Mouse (Mus musculus): ENCODE data around the gene Cyb561. TPM values are rescaled to one million over a fixed set of nuclear protein-coding genes. Genes with fewer than 3 reads are reported as not detected.

Cyb561 gene
- polyA plus RNA-seq, 1 experiment from 2014 or later, result 11.6 TPM

GRCm38 (mm10) chr11:105975636-105976035 lies 22.5 kb upstream of the Cyb561 start:
- no peak overlapping the region for H3K4me2 ChIP-seq
- no peaks in the 10 kb centered on the region for H3K36me3 ChIP-seq (ENCODE audit: control insufficient read depth, insufficient read depth, low read length)
- 92% methylated on average over 5 of the region's 5 CpGs for WGBS
- ATAC-seq (ENCODE audit: low FRiP score) (no peak), DNase-seq (ENCODE audit: low spot score, missing footprints) (no peak)
- no peaks in the 10 kb centered on the region for H3K27me3 ChIP-seq (ENCODE audit: control insufficient read depth, insufficient read depth, low read length)
- no peak overlapping the region for H3K27ac ChIP-seq (ENCODE audit: low read depth, low read length)
- H3K4me3 ChIP-seq (ENCODE audit: low read depth, low read length), result no peak overlapping the region
- no peaks in the 10 kb centered on the region for H3K4me1 ChIP-seq (ENCODE audit: control insufficient read depth, insufficient read depth, low read length)
- H3K9me3 ChIP-seq (ENCODE audit: control insufficient read depth, low read length), result no peaks in the 10 kb centered on the region
- no peak overlapping the region for H3K9ac ChIP-seq (ENCODE audit: low read length)

- no peaks in the 10 kb centered on the region for H3K9me3 ChIP-seq (ENCODE audit: control insufficient read depth, low read length)
- H3K27me3 ChIP-seq (ENCODE audit: control insufficient read depth, insufficient read depth, low read length), result no peaks in the 10 kb centered on the region
- no peaks in the 10 kb centered on the region for H3K4me1 ChIP-seq (ENCODE audit: control insufficient read depth, insufficient read depth, low read length)
- WGBS, result 71% methylated on average over 3 of the region's 3 CpGs
- no peak overlapping the region for H3K9ac ChIP-seq (ENCODE audit: low read length)
- H3K4me3 ChIP-seq (ENCODE audit: low read depth, low read length), result no peak overlapping the region
- H3K27ac ChIP-seq (ENCODE audit: low read depth, low read length), result no peak overlapping the region
- no peak for ATAC-seq (ENCODE audit: low FRiP score)
- H3K36me3 ChIP-seq (ENCODE audit: control insufficient read depth, insufficient read depth, low read length), result no peaks in the 10 kb centered on the region
- H3K4me2 ChIP-seq, result no peak overlapping the region
- DNase-seq (ENCODE audit: low spot score, missing footprints), result no peak
Measured at GRCm38 (mm10) chr11:105975050-105975449, 21.9 kb upstream of the Cyb561 start.

DNA sequence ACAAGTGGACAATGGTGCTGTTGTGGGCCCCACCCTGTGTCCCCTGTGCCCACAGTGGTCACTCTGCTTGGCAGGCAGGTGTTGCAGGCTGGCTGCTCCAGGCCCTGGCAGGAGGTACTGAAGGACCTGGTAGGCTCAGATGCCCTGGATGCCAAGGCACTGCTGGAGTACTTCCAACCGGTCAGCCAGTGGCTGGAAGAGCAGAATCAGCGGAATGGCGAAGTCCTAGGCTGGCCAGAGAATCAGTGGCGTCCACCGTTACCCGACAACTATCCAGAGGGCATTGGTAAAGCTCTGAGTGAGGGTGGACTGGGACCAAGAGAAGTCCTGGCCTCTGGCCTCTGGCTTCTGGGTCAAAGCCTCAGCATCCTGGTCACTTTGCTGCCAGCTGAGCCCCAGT lies 21.5 kb upstream of the Cyb561 start:
- 95% methylated on average over 6 of the region's 6 CpGs for WGBS
- Histone ChIP-seq H3K4me1 (ENCODE audit: control insufficient read depth, insufficient read depth, low read length) (no peaks in the 10 kb centered on the region), H3K4me2 (no peak overlapping the region), H3K27me3 (ENCODE audit: control insufficient read depth, insufficient read depth, low read length) (no peaks in the 10 kb centered on the region), H3K9me3 (ENCODE audit: control insufficient read depth, low read length) (no peaks in the 10 kb centered on the region), H3K36me3 (ENCODE audit: control insufficient read depth, insufficient read depth, low read length) (no peaks in the 10 kb centered on the region), H3K9ac (ENCODE audit: low read length) (no peak overlapping the region), H3K4me3 (ENCODE audit: low read depth, low read length) (no peak overlapping the region), H3K27ac (ENCODE audit: low read depth, low read length) (no peak overlapping the region)
- DNase-seq (ENCODE audit: low spot score, missing footprints), result no peak
- no peak for ATAC-seq (ENCODE audit: low FRiP score)

- Histone ChIP-seq H3K27me3 (ENCODE audit: control insufficient read depth, insufficient read depth, low read length) (peaks cover 27% of the 10 kb centered on the region), H3K9me3 (ENCODE audit: control insufficient read depth, low read length) (no peaks in the 10 kb centered on the region), H3K4me2 (no peak overlapping the region), H3K4me1 (ENCODE audit: control insufficient read depth, insufficient read depth, low read length) (peaks cover 5% of the 10 kb centered on the region), H3K27ac (ENCODE audit: low read depth, low read length) (no peak overlapping the region), H3K9ac (ENCODE audit: low read length) (no peak overlapping the region), H3K36me3 (ENCODE audit: control insufficient read depth, insufficient read depth, low read length) (no peaks in the 10 kb centered on the region), H3K4me3 (ENCODE audit: low read depth, low read length) (no peak overlapping the region)
- DNase-seq (ENCODE audit: low spot score, missing footprints) (no peak), ATAC-seq (ENCODE audit: low FRiP score) (no peak)
- WGBS, result 58% methylated on average over 1 of the region's 1 CpGs
Measured at GRCm38 (mm10) chr11:105969516-105969915, 16.4 kb upstream of the Cyb561 start.

DNA sequence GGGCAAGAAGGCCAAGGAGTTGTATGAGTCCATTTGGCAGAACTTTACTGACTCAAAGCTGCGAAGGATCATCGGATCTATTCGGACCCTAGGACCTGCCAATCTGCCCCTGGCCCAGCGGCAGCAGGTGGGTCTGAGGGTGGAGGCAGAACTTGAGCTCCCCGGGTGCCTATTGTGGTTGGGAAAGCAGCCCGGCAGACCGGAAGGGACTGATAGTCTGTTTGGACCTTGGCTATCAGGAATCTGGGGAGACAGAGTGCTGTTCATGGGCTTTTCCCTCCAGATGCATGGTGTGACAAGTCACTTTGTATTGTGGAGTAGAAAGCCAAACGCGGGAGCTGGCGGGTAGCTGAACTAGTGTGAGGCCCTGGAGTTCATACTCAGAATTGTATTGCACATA lies 15.8 kb upstream of the Cyb561 start:
- H3K4me2 ChIP-seq, result no peak overlapping the region
- DNase-seq (ENCODE audit: low spot score, missing footprints) (no peak), ATAC-seq (ENCODE audit: low FRiP score) (no peak)
- peaks cover 5% of the 10 kb centered on the region for H3K4me1 ChIP-seq (ENCODE audit: control insufficient read depth, insufficient read depth, low read length)
- no peak overlapping the region for H3K4me3 ChIP-seq (ENCODE audit: low read depth, low read length)
- no peaks in the 10 kb centered on the region for H3K36me3 ChIP-seq (ENCODE audit: control insufficient read depth, insufficient read depth, low read length)
- H3K9ac ChIP-seq (ENCODE audit: low read length), result no peak overlapping the region
- peaks cover 27% of the 10 kb centered on the region for H3K27me3 ChIP-seq (ENCODE audit: control insufficient read depth, insufficient read depth, low read length)
- no peak overlapping the region for H3K27ac ChIP-seq (ENCODE audit: low read depth, low read length)
- no peaks in the 10 kb centered on the region for H3K9me3 ChIP-seq (ENCODE audit: control insufficient read depth, low read length)
- WGBS, result 47% methylated on average over 10 of the region's 10 CpGs

DNA sequence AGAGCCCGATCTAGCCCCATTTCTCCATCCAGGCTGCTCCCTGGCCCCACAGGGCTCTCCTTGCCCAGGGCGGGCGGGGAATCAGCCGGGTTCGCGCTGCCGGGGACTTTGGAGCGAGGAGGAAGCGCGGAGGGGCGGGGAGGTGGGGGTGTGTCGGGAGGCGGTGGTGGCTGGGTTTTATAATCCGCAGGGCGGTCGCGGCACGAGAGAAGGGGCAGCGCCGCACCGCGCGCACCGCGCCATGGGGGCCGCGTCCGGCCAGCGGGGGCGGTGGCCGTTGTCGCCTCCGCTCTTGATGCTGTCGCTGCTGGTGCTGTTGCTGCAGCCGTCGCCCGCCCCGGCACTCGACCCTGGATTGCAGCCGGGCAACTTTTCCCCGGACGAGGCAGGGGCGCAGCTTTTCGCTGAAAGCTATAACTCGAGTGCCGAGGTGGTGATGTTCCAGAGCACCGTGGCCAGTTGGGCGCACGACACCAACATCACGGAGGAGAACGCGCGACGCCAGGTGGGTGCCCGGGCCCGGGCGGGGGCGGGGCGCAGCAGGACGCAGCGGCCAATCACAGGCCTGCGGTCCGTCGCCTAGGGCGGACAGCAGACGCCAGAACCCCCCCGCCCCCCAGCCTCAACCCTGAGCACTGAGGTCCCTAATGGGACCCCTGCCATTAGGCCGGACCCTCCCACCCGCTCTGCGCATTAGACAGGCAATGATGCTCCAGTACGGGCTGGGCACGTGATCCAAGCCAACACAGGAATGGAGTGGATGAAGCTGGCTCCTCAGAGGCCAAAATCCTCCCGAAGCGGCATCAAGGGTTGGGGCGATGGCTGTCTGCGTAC lies 14.8 kb upstream of the Cyb561 start, which contains the start of gene Ace:
TSS of gene Ace (plus strand) at position 205 of the 834 bp plus-strand sequence.
- ATAC-seq (ENCODE audit: low FRiP score), result peak; percentile 82
- WGBS, result under 1% methylated on average over 69 of the region's 76 CpGs
- peak within 1 kb of the TSS; percentile 55 for H3K4me3 ChIP-seq (ENCODE audit: low read depth, low read length)
- peak within 1 kb of the TSS; percentile 97 for H3K4me2 ChIP-seq
- H3K36me3 ChIP-seq (ENCODE audit: control insufficient read depth, insufficient read depth, low read length), result no peaks in the 10 kb centered on the region
- peak within 1 kb of the TSS; percentile 58 for H3K9ac ChIP-seq (ENCODE audit: low read length)
- no peak within 1 kb of the TSS for H3K27ac ChIP-seq (ENCODE audit: low read depth, low read length)
- H3K9me3 ChIP-seq (ENCODE audit: control insufficient read depth, low read length), result no peaks in the 10 kb centered on the region
- peaks cover 5% of the 10 kb centered on the region for H3K4me1 ChIP-seq (ENCODE audit: control insufficient read depth, insufficient read depth, low read length)
- peak; percentile 93 for DNase-seq (ENCODE audit: low spot score, missing footprints)
- peaks cover 27% of the 10 kb centered on the region for H3K27me3 ChIP-seq (ENCODE audit: control insufficient read depth, insufficient read depth, low read length)

GRCm38 (mm10) chr11:105966288-105966687 lies 13.2 kb upstream of the Cyb561 start:
- whole genome bisulfite sequencing, result 71% methylated on average over 4 of the region's 4 CpGs
- peaks cover 27% of the 10 kb centered on the region for H3K27me3 ChIP-seq (ENCODE audit: control insufficient read depth, insufficient read depth, low read length)

DNA sequence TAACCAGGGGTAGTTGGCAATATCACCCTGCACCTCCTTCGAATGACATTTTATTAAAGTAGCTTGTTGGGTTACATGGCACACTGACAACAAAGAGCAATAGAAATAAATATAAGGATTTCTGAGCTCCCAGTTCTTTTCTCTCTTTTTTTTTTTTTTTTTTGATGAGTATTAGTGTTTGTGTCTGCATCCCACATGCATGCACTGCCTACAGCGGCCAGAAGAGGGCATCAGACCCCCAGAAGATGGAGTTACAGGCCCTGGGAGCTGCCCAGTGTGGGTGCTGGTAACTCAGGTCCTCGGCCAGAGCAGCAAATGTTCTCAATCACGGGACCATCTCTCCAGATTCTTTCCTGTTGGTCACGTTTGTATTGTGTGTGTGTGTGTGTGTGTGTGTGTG lies 11.6 kb upstream of the Cyb561 start:
- no peak overlapping the region for H3K9ac ChIP-seq (ENCODE audit: low read length)
- no peak for DNase-seq (ENCODE audit: low spot score, missing footprints)
- peaks cover 27% of the 10 kb centered on the region for H3K27me3 ChIP-seq (ENCODE audit: control insufficient read depth, insufficient read depth, low read length)
- no peaks in the 10 kb centered on the region for H3K9me3 ChIP-seq (ENCODE audit: control insufficient read depth, low read length)
- 66% methylated on average over 5 of the region's 5 CpGs for WGBS
- no peak overlapping the region for H3K4me3 ChIP-seq (ENCODE audit: low read depth, low read length)
- no peaks in the 10 kb centered on the region for H3K36me3 ChIP-seq (ENCODE audit: control insufficient read depth, insufficient read depth, low read length)
- no peak overlapping the region for H3K27ac ChIP-seq (ENCODE audit: low read depth, low read length)
- H3K4me2 ChIP-seq, result no peak overlapping the region
- peaks cover 5% of the 10 kb centered on the region for H3K4me1 ChIP-seq (ENCODE audit: control insufficient read depth, insufficient read depth, low read length)
- no peak for ATAC-seq (ENCODE audit: low FRiP score)

More at GRCm38 (mm10) chr11:105966288-105966687, 13.2 kb upstream of the Cyb561 start:
- Histone ChIP-seq H3K9me3 (ENCODE audit: control insufficient read depth, low read length) (no peaks in the 10 kb centered on the region), H3K9ac (ENCODE audit: low read length) (no peak overlapping the region), H3K4me1 (ENCODE audit: control insufficient read depth, insufficient read depth, low read length) (peaks cover 5% of the 10 kb centered on the region), H3K4me3 (ENCODE audit: low read depth, low read length) (no peak overlapping the region), H3K27ac (ENCODE audit: low read depth, low read length) (no peak overlapping the region), H3K36me3 (ENCODE audit: control insufficient read depth, insufficient read depth, low read length) (no peaks in the 10 kb centered on the region), H3K4me2 (no peak overlapping the region)
- DNase-seq (ENCODE audit: low spot score, missing footprints) (no peak), ATAC-seq (ENCODE audit: low FRiP score) (no peak)

GRCm38 (mm10) chr11:105959355-105959754 lies 6.2 kb upstream of the Cyb561 start:
- Histone ChIP-seq H3K9ac (ENCODE audit: low read length) (no peak overlapping the region), H3K36me3 (ENCODE audit: control insufficient read depth, insufficient read depth, low read length) (no peaks in the 10 kb centered on the region), H3K4me2 (no peak overlapping the region), H3K9me3 (ENCODE audit: control insufficient read depth, low read length) (no peaks in the 10 kb centered on the region), H3K4me3 (ENCODE audit: low read depth, low read length) (no peak overlapping the region), H3K4me1 (ENCODE audit: control insufficient read depth, insufficient read depth, low read length) (no peaks in the 10 kb centered on the region), H3K27ac (ENCODE audit: low read depth, low read length) (no peak overlapping the region), H3K27me3 (ENCODE audit: control insufficient read depth, insufficient read depth, low read length) (no peaks in the 10 kb centered on the region)
- ATAC-seq (ENCODE audit: low FRiP score) (no peak), DNase-seq (ENCODE audit: low spot score, missing footprints) (no peak)
- 58% methylated on average over 17 of the region's 17 CpGs for WGBS

Measured in midbrain, embryonic 11.5 days (tissue).